Mouse (Mus musculus) retina, postnatal 1 day (tissue): ENCODE data around the gene Cacna1e.

Experiments used
- DNase-seq: peaks from one replicate; pipeline ENCODE4 v3.0.0-alpha.2; 2012

Cacna1e gene

GRCm38 (mm10) chr1:154832168-154832539, 52.1 kb downstream of the Cacna1e start:
- DNase-seq, result no peak

- no peak for DNase-seq
Observed at GRCm38 (mm10) chr1:154831269-154832167, 52.8 kb downstream of the Cacna1e start.

- DNase-seq, result no peak
Observed at GRCm38 (mm10) chr1:154830051-154830450, 54.2 kb downstream of the Cacna1e start.

GRCm38 (mm10) chr1:154823098-154823497, 61.2 kb downstream of the Cacna1e start:
- no peak for DNase-seq

- no peak for DNase-seq
Observed at GRCm38 (mm10) chr1:154820422-154820821, 63.9 kb downstream of the Cacna1e start.

GRCm38 (mm10) chr1:154819960-154820359, 64.3 kb downstream of the Cacna1e start:
- DNase-seq, result no peak

GRCm38 (mm10) chr1:154818742-154819141, 65.6 kb downstream of the Cacna1e start:
- DNase-seq, result no peak

GRCm38 (mm10) chr1:154816836-154817235, 67.5 kb downstream of the Cacna1e start:
- peak; percentile 42 for DNase-seq

GRCm38 (mm10) chr1:154816267-154816666, 68.0 kb downstream of the Cacna1e start:
- no peak for DNase-seq

GRCm38 (mm10) chr1:154805742-154806141, 78.6 kb downstream of the Cacna1e start:
- no peak for DNase-seq

GRCm38 (mm10) chr1:154805038-154805437, 79.3 kb downstream of the Cacna1e start:
- DNase-seq, result no peak

- DNase-seq, result no peak
Observed at GRCm38 (mm10) chr1:154802301-154802904, 81.9 kb downstream of the Cacna1e start.

GRCm38 (mm10) chr1:154799257-154799656, 85.0 kb downstream of the Cacna1e start:
- DNase-seq, result no peak

GRCm38 (mm10) chr1:154798771-154799170, 85.5 kb downstream of the Cacna1e start:
- DNase-seq, result no peak

GRCm38 (mm10) chr1:154796685-154797084, 87.6 kb downstream of the Cacna1e start:
- peak; percentile 47 for DNase-seq

- no peak for DNase-seq
Observed at GRCm38 (mm10) chr1:154794518-154794951, 89.8 kb downstream of the Cacna1e start.

- DNase-seq, result no peak
Observed at GRCm38 (mm10) chr1:154791544-154792174, 92.6 kb downstream of the Cacna1e start.

- DNase-seq, result no peak
Observed at GRCm38 (mm10) chr1:154788491-154788890, 95.8 kb downstream of the Cacna1e start.

- peak; percentile 85 for DNase-seq
Observed at GRCm38 (mm10) chr1:154788069-154788468, 96.2 kb downstream of the Cacna1e start.

- no peak for DNase-seq
Observed at GRCm38 (mm10) chr1:154787418-154787817, 96.9 kb downstream of the Cacna1e start.

GRCm38 (mm10) chr1:154786243-154786669, 98.0 kb downstream of the Cacna1e start:
- peak; percentile 92 for DNase-seq

GRCm38 (mm10) chr1:154784862-154785261, 99.4 kb downstream of the Cacna1e start:
- DNase-seq, result peak; percentile 21

- no peak for DNase-seq
Observed at GRCm38 (mm10) chr1:154783521-154783920, 100.8 kb downstream of the Cacna1e start.
